Mouse (Mus musculus) thymus, postnatal 0 days (tissue): ENCODE data around the gene Nat14. TPM values are rescaled to one million over a fixed set of nuclear protein-coding genes. Genes with fewer than 3 reads are reported as not detected.
A peak's percentile ranks its signal among the peaks of the same experiment; 100 is the strongest.

ENCODE experiments used
- DNase-seq: peaks from one replicate; pipeline ENCODE4 v3.0.0-alpha.2; 2015; ENCODE audit warnings: low spot score
- polyA plus RNA-seq: library from polyadenylated mRNA; unstranded; fragments of >200 nt; fragmentation: Nextera tagmentation; extraction: Ambion mirVana; gene quantifications from 2 replicates; pipeline ENCODE4 v1.2.1, GENCODE M21; 2015

Nat14 gene
- polyA plus RNA-seq, 1 experiment from 2014 or later = 0.60 TPM

- peak; percentile 92 for DNase-seq
Measured at GRCm38 (mm10) chr7:4943223-4943815, 21.5 kb downstream of the Nat14 start.

- no peak for DNase-seq
Measured at GRCm38 (mm10) chr7:4947855-4948254, 26.0 kb downstream of the Nat14 start.

GRCm38 (mm10) chr7:4948386-4948785 is 26.6 kb downstream of the Nat14 start:
- peak; percentile 22 for DNase-seq

GRCm38 (mm10) chr7:4950561-4951342 is 28.9 kb downstream of the Nat14 start:
- no peak for DNase-seq

- no peak for DNase-seq
Measured at GRCm38 (mm10) chr7:4953815-4954445, 32.1 kb downstream of the Nat14 start.

GRCm38 (mm10) chr7:4957361-4957760 is 35.5 kb downstream of the Nat14 start:
- DNase-seq = no peak

GRCm38 (mm10) chr7:4963527-4963926 is 41.7 kb downstream of the Nat14 start:
- DNase-seq = no peak

GRCm38 (mm10) chr7:4964272-4964671 is 42.4 kb downstream of the Nat14 start, which contains the start of gene Sbk2:
Gene Sbk2, minus strand, starts transcription at chr7:4964406.
- peak; percentile 87 for DNase-seq

- no peak for DNase-seq
Measured at GRCm38 (mm10) chr7:4964988-4965387, 43.2 kb downstream of the Nat14 start.

GRCm38 (mm10) chr7:4971068-4971467 is 49.2 kb downstream of the Nat14 start, which contains the start of gene Sbk3:
Gene Sbk3, minus strand, starts transcription at chr7:4971168.
- DNase-seq = no peak

GRCm38 (mm10) chr7:4971710-4972109 is 49.9 kb downstream of the Nat14 start:
- no peak for DNase-seq

GRCm38 (mm10) chr7:4972321-4973047 is 50.7 kb downstream of the Nat14 start:
- DNase-seq = no peak

Other genes starting within 250 kb of the Nat14 start
- 74.9 and 91.0 TPM in 2 replicates for gene Hspbp1, start 237.0 kb upstream of the Nat14 start, polyA plus RNA-seq
- gene Brsk1, start 231.4 kb upstream of the Nat14 start, polyA plus RNA-seq = 0.06 and 0.20 TPM in 2 replicates
- 0.82 and 1.4 TPM in 2 replicates for gene Tmem150b, start 196.8 kb upstream of the Nat14 start, polyA plus RNA-seq
- gene Kmt5c, start 181.9 kb upstream of the Nat14 start, polyA plus RNA-seq = 44.1 and 44.2 TPM in 2 replicates
- 37.9 TPM in 2 replicates for gene Cox6b2, start 168.9 kb upstream of the Nat14 start, polyA plus RNA-seq
- gene Fam71e2, start 150.7 kb upstream of the Nat14 start, polyA plus RNA-seq = not detected in 2 replicates
- 0.13 and 0.30 TPM in 2 replicates for gene Il11, start 139.2 kb upstream of the Nat14 start, polyA plus RNA-seq
- gene Tmem190, start 139.1 kb upstream of the Nat14 start, polyA plus RNA-seq = 0.23 TPM in 1 of 2 replicates, not detected in the other
- 9.6 and 11.7 TPM in 2 replicates for gene Tmem238, start 132.4 kb upstream of the Nat14 start, polyA plus RNA-seq
- 546 and 590 TPM in 2 replicates for gene Rpl28, start 129.2 kb upstream of the Nat14 start, polyA plus RNA-seq
- gene Ube2s, start 109.4 kb upstream of the Nat14 start, polyA plus RNA-seq = 413 and 414 TPM in 2 replicates
- not detected in 2 replicates for gene Shisa7, start 77.3 kb upstream of the Nat14 start, polyA plus RNA-seq
- gene Isoc2b, start 51.8 kb upstream of the Nat14 start, polyA plus RNA-seq = 19.9 and 22.0 TPM in 2 replicates
- gene Isoc2a, start 44.9 kb upstream of the Nat14 start, polyA plus RNA-seq = 0.72 and 0.81 TPM in 2 replicates
- gene Gm36210, start 15.5 kb upstream of the Nat14 start, polyA plus RNA-seq = 0.10 TPM in 2 replicates
- gene Zfp628, start 6.8 kb upstream of the Nat14 start, polyA plus RNA-seq = 2.7 and 3.1 TPM in 2 replicates
- 0.07 and 0.19 TPM in 2 replicates for gene Ssc5d, start 3.8 kb downstream of the Nat14 start, polyA plus RNA-seq
- gene Sbk2, start 42.4 kb downstream of the Nat14 start, polyA plus RNA-seq = 0.09 and 0.21 TPM in 2 replicates
- not detected in 2 replicates for gene Sbk3, start 49.1 kb downstream of the Nat14 start, polyA plus RNA-seq
- 18.7 and 22.3 TPM in 2 replicates for gene Zfp579, start 74.1 kb downstream of the Nat14 start, polyA plus RNA-seq
- gene Zfp524, start 92.4 kb downstream of the Nat14 start, polyA plus RNA-seq = 14.9 and 18.2 TPM in 2 replicates
- 32.3 and 33.5 TPM in 2 replicates for gene Fiz1, start 92.7 kb downstream of the Nat14 start, polyA plus RNA-seq
- 2.9 and 5.4 TPM in 2 replicates for gene Gm44973, start 93.5 kb downstream of the Nat14 start, polyA plus RNA-seq
- 5.1 and 5.9 TPM in 2 replicates for gene Zfp865, start 98.3 kb downstream of the Nat14 start, polyA plus RNA-seq
- gene Ccdc106, start 98.5 kb downstream of the Nat14 start, polyA plus RNA-seq = 0.27 TPM in 1 of 2 replicates, not detected in the other
- gene 4632433K11Rik, start 112.1 kb downstream of the Nat14 start, polyA plus RNA-seq = not detected in 2 replicates
- gene Zfp784, start 116.4 kb downstream of the Nat14 start, polyA plus RNA-seq = 3.8 and 4.4 TPM in 2 replicates
- gene Zfp580, start 129.5 kb downstream of the Nat14 start, polyA plus RNA-seq = 15.2 and 15.4 TPM in 2 replicates
- 131 and 138 TPM in 2 replicates for gene U2af2, start 140.1 kb downstream of the Nat14 start, polyA plus RNA-seq
- 42.6 and 44.8 TPM in 2 replicates for gene Epn1, start 158.2 kb downstream of the Nat14 start, polyA plus RNA-seq
- gene Rfpl4, start 194.9 kb downstream of the Nat14 start, polyA plus RNA-seq = not detected in 2 replicates
- 0.13 and 0.40 TPM in 2 replicates for gene Rasl2-9, start 203.9 kb downstream of the Nat14 start, polyA plus RNA-seq
- not detected in 2 replicates for gene Vmn1r55, start 227.6 kb downstream of the Nat14 start, polyA plus RNA-seq